Mouse (Mus musculus): ENCODE measurements around the gene Kif5c.

DNA sequence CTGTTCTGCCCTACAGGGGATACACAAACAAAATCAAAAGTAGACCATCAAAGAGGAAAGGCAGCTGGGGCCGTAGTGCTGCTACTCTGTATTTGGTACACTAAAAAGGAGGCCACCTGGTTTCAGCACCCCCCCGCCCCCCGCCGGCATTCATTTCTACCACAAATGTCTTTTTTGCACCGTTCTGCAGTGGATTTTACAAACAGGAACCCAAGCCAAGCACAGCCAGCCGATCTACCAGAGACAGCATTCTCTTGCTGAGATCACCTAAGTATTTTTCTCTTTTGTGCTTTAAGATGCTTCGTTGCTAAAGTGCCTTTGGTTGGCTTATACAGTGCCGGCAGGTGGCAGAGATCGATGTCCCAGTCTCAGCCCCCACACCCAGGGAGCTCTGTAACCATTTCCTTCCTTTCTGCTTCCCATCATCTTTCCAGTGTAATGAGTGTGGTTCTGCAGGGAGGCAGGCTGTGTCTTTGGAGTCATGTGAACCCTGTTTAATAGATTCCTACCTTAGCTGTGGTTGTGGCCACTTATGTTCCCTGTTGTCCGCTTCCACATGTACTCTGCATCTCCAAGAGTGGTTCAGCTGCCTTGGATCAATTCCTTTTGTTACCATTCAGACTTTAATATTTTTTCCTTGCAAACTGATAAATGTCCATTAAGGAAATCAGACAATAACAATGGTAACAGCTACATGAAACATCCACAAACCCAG is 110.0 kb downstream of the Kif5c start:
- TF ChIP-seq POLR2A (IDR thresholded peaks at IDR 0.05; ENCODE audit: low read depth, low read length), result no peak
- no peak for TF ChIP-seq CTCF (IDR thresholded peaks at IDR 0.05; ENCODE audit: borderline replicate concordance, insufficient read depth, low read length)
